ENCODE assay signal across 8 mouse cellular contexts in the genomic region with DNA sequence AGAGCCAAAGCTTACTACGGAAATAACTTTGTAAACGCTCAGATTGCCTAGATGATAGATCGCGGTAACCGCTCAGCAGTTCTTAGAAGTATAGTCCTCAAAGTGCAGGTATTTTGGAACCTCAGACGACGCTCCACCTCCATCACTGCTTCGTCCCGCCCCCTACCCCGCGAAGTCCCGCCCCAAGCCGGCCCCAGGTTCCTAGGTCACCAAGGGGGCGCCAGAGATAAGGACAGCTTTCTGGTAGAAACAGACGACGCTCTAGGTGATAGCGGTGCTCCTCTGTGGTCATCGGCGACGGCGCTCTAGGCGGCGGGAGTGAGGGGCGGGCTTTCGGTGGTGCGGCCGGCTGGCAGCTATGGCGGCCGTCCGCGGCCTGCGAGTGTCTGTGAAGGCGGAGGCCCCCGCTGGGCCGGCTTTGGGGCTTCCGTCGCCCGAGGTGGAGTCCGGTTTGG. TPM values are rescaled to one million over a fixed set of nuclear protein-coding genes. Genes with fewer than 3 reads are reported as not detected.
A peak's percentile ranks its signal among the peaks of the same experiment; 100 is the strongest.
DNase-seq lines count a peak whose midpoint lies in the region; ATAC-seq and TF ChIP-seq lines count a peak whose summit lies in the region.

TSS of gene Ncbp3 (plus strand) at position 242 of the 455 bp plus-strand sequence.

- peak; percentile 72 for TF ChIP-seq POLR2A in heart, adult 2 months (IDR thresholded peaks at IDR 0.05; ENCODE audit: insufficient read depth, low read depth, low read length)
- TF ChIP-seq POLR2A in limb, embryonic 14.5 days (IDR thresholded peaks at IDR 0.05; ENCODE audit: borderline replicate concordance, extremely low read depth, insufficient read depth, insufficient read length), result peak; percentile 90

- ATAC-seq in embryonic facial prominence, embryonic 14.5 days (ENCODE audit: low read depth), result peak; percentile 97
- peak; percentile 97 for ATAC-seq in limb, embryonic 14.5 days (ENCODE audit: low FRiP score, low read depth)
- peak; percentile 93 for ATAC-seq in midbrain, postnatal 0 days (ENCODE audit: low FRiP score)

- H3K4me2 ChIP-seq in embryonic facial prominence, embryonic 14.5 days (ENCODE audit: low read depth, low read length), result peak within 1 kb of the TSS; percentile 84
- peak within 1 kb of the TSS; percentile 73 for H3K4me2 ChIP-seq in limb, embryonic 14.5 days (replicated peaks; ENCODE audit: low read depth, low read length, severe bottlenecking)
- peak within 1 kb of the TSS; percentile 74 for H3K4me2 ChIP-seq in midbrain, postnatal 0 days (ENCODE audit: low read depth, low read length, poor library complexity, severe bottlenecking)

- under 1% methylated on average over 31 of the region's 39 CpGs for WGBS in embryonic facial prominence, embryonic 14.5 days
- under 1% methylated on average over 39 of the region's 39 CpGs for WGBS in heart, adult 2 months
- WGBS in limb, embryonic 14.5 days, result 1% methylated on average over 39 of the region's 39 CpGs
- under 1% methylated on average over 37 of the region's 39 CpGs for WGBS in midbrain, postnatal 0 days

- TF ChIP-seq EP300 in heart, adult 2 months (IDR thresholded peaks at IDR 0.05; ENCODE audit: insufficient read depth, low read depth, low read length), result 0 out of 2 replicates have a peak, but pooled peaks have one; percentile 30

- no peaks in the 10 kb centered on the region; the same call in 1 of the 2 replicates for H3K79me2 ChIP-seq in heart, adult 2 months (replicated peaks; ENCODE audit: control insufficient read depth, insufficient read depth, low read length)

- peaks cover 19% of the 10 kb centered on the region for H3K36me3 ChIP-seq in embryonic facial prominence, embryonic 14.5 days (ENCODE audit: control insufficient read depth, insufficient read depth, low read length)
- peaks cover 6% of the 10 kb centered on the region for H3K36me3 ChIP-seq in heart, adult 2 months (ENCODE audit: control insufficient read depth, insufficient read depth, low read length)
- peaks cover 16% of the 10 kb centered on the region for H3K36me3 ChIP-seq in limb, embryonic 14.5 days (ENCODE audit: control insufficient read depth, insufficient read depth, low read length)
- peaks cover 6% of the 10 kb centered on the region for H3K36me3 ChIP-seq in midbrain, postnatal 0 days (ENCODE audit: insufficient read depth, low read length)

- no peaks in the 10 kb centered on the region for H3K9me3 ChIP-seq in embryonic facial prominence, embryonic 14.5 days (ENCODE audit: control insufficient read depth, low read length)
- no peaks in the 10 kb centered on the region for H3K9me3 ChIP-seq in limb, embryonic 14.5 days (ENCODE audit: control insufficient read depth, low read length)
- H3K9me3 ChIP-seq in midbrain, postnatal 0 days (ENCODE audit: low read length), result no peaks in the 10 kb centered on the region

- TF ChIP-seq CTCF in heart, adult 2 months (IDR thresholded peaks at IDR 0.05), result peak; percentile 77
- TF ChIP-seq CTCF in midbrain, postnatal 0 days (IDR thresholded peaks at IDR 0.05), result peak; percentile 86

- peak within 1 kb of the TSS; percentile 85 for H3K27ac ChIP-seq in embryonic facial prominence, embryonic 14.5 days (replicated peaks; ENCODE audit: low read depth, low read length)
- peak within 1 kb of the TSS; percentile 97 for H3K27ac ChIP-seq in heart, adult 2 months
- peak within 1 kb of the TSS; percentile 80 for H3K27ac ChIP-seq in limb, embryonic 14.5 days (replicated peaks; ENCODE audit: low read depth, low read length)
- peak within 1 kb of the TSS; percentile 86 for H3K27ac ChIP-seq in midbrain, postnatal 0 days (ENCODE audit: low read depth, low read length)

- peaks cover 9% of the 10 kb centered on the region for H3K4me1 ChIP-seq in embryonic facial prominence, embryonic 14.5 days (ENCODE audit: control insufficient read depth, insufficient read depth, low read length)
- peaks cover 6% of the 10 kb centered on the region; the same call in 1 of the 2 replicates for H3K4me1 ChIP-seq in heart, adult 2 months (ENCODE audit: control insufficient read depth, insufficient read depth, low read length)
- H3K4me1 ChIP-seq in limb, embryonic 14.5 days (ENCODE audit: control insufficient read depth, insufficient read depth, low read length), result peaks cover 7% of the 10 kb centered on the region
- no peaks in the 10 kb centered on the region; the same call in 1 of the 2 replicates for H3K4me1 ChIP-seq in midbrain, postnatal 0 days (ENCODE audit: insufficient read depth, low read length)

- DNase-seq in 3T3-L1 (ENCODE audit: low read depth, low spot score), result peak; percentile 96
- DNase-seq in adrenal gland, postnatal 4 days (ENCODE audit: low spot score in 2 of 2), result peak; percentile 89 to 99
- DNase-seq in embryonic facial prominence, embryonic 14.5 days (ENCODE audit: low spot score), result peak; percentile 98
- peak; percentile 96 for DNase-seq in heart, adult 2 months
- peak; percentile 98 for DNase-seq in kidney, adult 9 months
- DNase-seq in limb, embryonic 14.5 days (ENCODE audit: low spot score), result peak; percentile 97
- DNase-seq in midbrain, postnatal 0 days (ENCODE audit: low spot score), result peak; percentile 98
- DNase-seq in spleen, postnatal 14 days (ENCODE audit: low spot score in 2 of 2), result peak; percentile 97

- no peaks in the 10 kb centered on the region for H3K27me3 ChIP-seq in embryonic facial prominence, embryonic 14.5 days (replicated peaks; ENCODE audit: control insufficient read depth, insufficient read depth, low read length)
- H3K27me3 ChIP-seq in heart, adult 2 months (ENCODE audit: control insufficient read depth, insufficient read depth, low read length), result no peaks in the 10 kb centered on the region
- no peaks in the 10 kb centered on the region for H3K27me3 ChIP-seq in limb, embryonic 14.5 days (ENCODE audit: control insufficient read depth, insufficient read depth, low read length)
- no peaks in the 10 kb centered on the region for H3K27me3 ChIP-seq in midbrain, postnatal 0 days (ENCODE audit: insufficient read depth, low read length)

- H3K4me3 ChIP-seq in embryonic facial prominence, embryonic 14.5 days (ENCODE audit: low read depth, low read length), result peak within 1 kb of the TSS; percentile 99
- H3K4me3 ChIP-seq in heart, adult 2 months, result peak within 1 kb of the TSS; percentile 73
- peak within 1 kb of the TSS; percentile 78 for H3K4me3 ChIP-seq in limb, embryonic 14.5 days (replicated peaks; ENCODE audit: low read length)
- peak within 1 kb of the TSS; percentile 97 for H3K4me3 ChIP-seq in midbrain, postnatal 0 days (ENCODE audit: low read depth, low read length)

- H3K9ac ChIP-seq in embryonic facial prominence, embryonic 14.5 days (ENCODE audit: low read depth, low read length), result peak within 1 kb of the TSS; percentile 97
- peak within 1 kb of the TSS; percentile 95 for H3K9ac ChIP-seq in heart, adult 2 months (ENCODE audit: low read depth, low read length)
- H3K9ac ChIP-seq in limb, embryonic 14.5 days (ENCODE audit: low read depth, low read length, severe bottlenecking), result peak within 1 kb of the TSS; percentile 91
- peak within 1 kb of the TSS; percentile 96 for H3K9ac ChIP-seq in midbrain, postnatal 0 days (replicated peaks; ENCODE audit: low read length, poor library complexity, severe bottlenecking)

- intact Hi-C loops in heart, adult 2 months (cut with DNase I), result loop anchor here (5.0 kb wide), 1 partner anchor 120 kb away; no protein-coding TSS in a partner anchor

RNA-seq across cellular contexts. Expression of gene Ncbp3, which starts in this region (rescaled TPM):
- 10 to 100 TPM; 15.2 to 17.2 TPM for total RNA-seq in adrenal gland, postnatal 4 days (2021)
- 9.2 and 9.5 TPM in 2 replicates for polyA plus RNA-seq in embryonic facial prominence, embryonic 14.5 days (2014; fragmentation: Nextera tagmentation; extraction: Ambion mirVana)
- total RNA-seq in heart, adult 2 months (2021), result 1 to 10 TPM; 5.6 to 5.7 TPM
- polyA plus RNA-seq in heart, adult 2 months (2012; rRNA removed), result 2.0 and 4.2 TPM in 2 replicates
- polyA plus RNA-seq in limb, embryonic 14.5 days (2012; rRNA removed), result 6.3 and 7.1 TPM in 2 replicates
- polyA plus RNA-seq in limb, embryonic 14.5 days (2014; fragmentation: Nextera tagmentation; extraction: Ambion mirVana), result 10.1 and 11.7 TPM in 2 replicates
- 7.2 and 11.7 TPM in 2 replicates for total RNA-seq in midbrain, postnatal 0 days (2014; rRNA removed)
- 6.1 and 7.9 TPM in 2 replicates for polyA plus RNA-seq in midbrain, postnatal 0 days (2015; fragmentation: Nextera tagmentation; extraction: Ambion mirVana)

Comparison
In these comparisons a context has a peak if more than half of its experiments do, and no peak if none do; other contexts are left out.
1. Peak in every context shown above with its lines: DNase-seq, ATAC-seq, H3K4me3 ChIP-seq and H3K27ac ChIP-seq.